Mouse (Mus musculus) heart, embryonic 11.5 days (tissue): ENCODE data around the gene Slc5a5. TPM values are rescaled to one million over a fixed set of nuclear protein-coding genes. Genes with fewer than 3 reads are reported as not detected.

Source experiments
- ATAC-seq: fragments of 200-750 bp; cut with Nextera tagmentation; replicated peaks from 2 replicates; pipeline ENCODE4 v1.8.0; 2017; ENCODE audit warnings: moderate library complexity; ENCODE audit not compliant: insufficient number of reproducible peaks, low FRiP score, low TSS enrichment
- H3K27ac ChIP-seq: fragments of 300-500 bp; sonication (generic); 2 replicates; pipeline ENCODE4 v1.5.1; 2014; ENCODE audit warnings: mild to moderate bottlenecking, low read depth, low read length
- H3K27me3 ChIP-seq: fragments of 300-500 bp; sonication (generic); 2 replicates; pipeline ENCODE4 v1.6.1; 2014; ENCODE audit warnings: mild to moderate bottlenecking, low read length, mixed read lengths; ENCODE audit not compliant: control insufficient read depth, insufficient read depth
- H3K36me3 ChIP-seq: fragments of 300-500 bp; sonication (generic); 2 replicates; pipeline ENCODE4 v1.6.1; 2014; ENCODE audit warnings: mild to moderate bottlenecking, low read length, moderate library complexity, mixed read lengths; ENCODE audit not compliant: control insufficient read depth, insufficient read depth
- H3K4me1 ChIP-seq: fragments of 300-500 bp; sonication (generic); 2 replicates; pipeline ENCODE4 v1.6.1; 2014; ENCODE audit warnings: low read length; ENCODE audit not compliant: control insufficient read depth, insufficient read depth
- H3K4me2 ChIP-seq: fragments of 300-500 bp; sonication (generic); 2 replicates; pipeline ENCODE4 v1.6.1; 2014; ENCODE audit warnings: mild to moderate bottlenecking, moderate library complexity
- H3K4me3 ChIP-seq: fragments of 300-500 bp; sonication (generic); 2 replicates; pipeline ENCODE4 v1.5.1; 2014; ENCODE audit warnings: low read depth, low read length
- H3K9ac ChIP-seq: fragments of 300-500 bp; sonication (generic); 2 replicates; pipeline ENCODE4 v1.6.1; 2014; ENCODE audit warnings: mild to moderate bottlenecking, low read depth, low read length, moderate library complexity
- H3K9me3 ChIP-seq: fragments of 300-500 bp; sonication (generic); replicated peaks from 2 replicates; pipeline ENCODE4 v1.6.1; 2016; ENCODE audit warnings: low read length; ENCODE audit not compliant: control insufficient read depth
- WGBS: fragments of 180-500 bp; shearing (Covaris S2); extraction: QIAGEN DNeasy Blood & Tissue Kit; methylation state at CpG from one replicate; pipeline ENCODE4 v1.1.7; 2014; ENCODE audit not compliant: insufficient replicate concordance; 5-methylcytosine and 5-hydroxymethylcytosine counted together
- polyA plus RNA-seq: library from polyadenylated mRNA; unstranded; fragments of >200 nt; fragmentation: Nextera tagmentation; extraction: Ambion mirVana; gene quantifications from 2 replicates; pipeline ENCODE4 v1.2.1, GENCODE M21; 2014

Slc5a5 gene
- polyA plus RNA-seq, 1 experiment from 2014 or later = 0.06 TPM

GRCm38 (mm10) chr8:70863956-70864711 is 28.4 kb downstream of the Slc5a5 start:
- no peak for ATAC-seq
- Histone ChIP-seq H3K4me2 (peak overlapping the region; percentile 88), H3K9me3 (no peaks in the 10 kb centered on the region), H3K27ac (no peak overlapping the region), H3K27me3 (peaks cover 34% of the 10 kb centered on the region), H3K4me3 (peak overlapping the region; percentile 61), H3K36me3 (no peaks in the 10 kb centered on the region), H3K9ac (peak overlapping the region; percentile 72), H3K4me1 (peaks cover 39% of the 10 kb centered on the region)
- 2% methylated on average over 46 of the region's 46 CpGs for WGBS

- no peak for ATAC-seq
- H3K4me1 ChIP-seq = peaks cover 31% of the 10 kb centered on the region
- no peaks in the 10 kb centered on the region for H3K36me3 ChIP-seq
- H3K9ac ChIP-seq = peak within 1 kb of the TSS; percentile 72
- peak within 1 kb of the TSS; percentile 61 for H3K4me3 ChIP-seq
- WGBS = under 1% methylated on average over 54 of the region's 55 CpGs
- no peaks in the 10 kb centered on the region for H3K9me3 ChIP-seq
- peak within 1 kb of the TSS; percentile 88 for H3K4me2 ChIP-seq
- H3K27ac ChIP-seq = peak within 1 kb of the TSS; percentile 29; the same call in 1 of the 2 replicates
- peaks cover 34% of the 10 kb centered on the region for H3K27me3 ChIP-seq
Measured at GRCm38 (mm10) chr8:70862824-70863641, 29.5 kb downstream of the Slc5a5 start, which contains the start of gene Kcnn1. Kcnn1 (minus strand) TSS chr8:70863258.

DNA sequence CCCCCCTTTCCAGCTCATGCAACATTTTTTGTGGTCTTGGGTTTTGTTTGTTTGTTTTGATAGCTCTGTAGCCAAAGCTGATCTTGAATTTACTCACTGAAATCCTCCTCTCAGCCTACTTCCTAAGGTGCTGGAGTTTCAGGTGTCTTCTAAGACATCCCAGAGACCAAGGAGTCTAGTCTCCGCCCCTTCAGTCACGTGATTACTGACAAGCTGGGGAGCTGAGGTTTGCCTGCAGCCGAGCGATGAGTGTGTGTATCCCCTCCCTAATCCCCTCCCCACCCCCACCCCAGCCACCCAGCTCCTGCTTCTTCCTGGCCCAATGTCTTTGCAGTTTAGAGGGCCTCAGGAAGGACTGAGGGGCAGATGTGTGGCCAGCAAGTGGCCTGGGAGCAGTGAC is 35.0 kb downstream of the Slc5a5 start:
- Histone ChIP-seq H3K4me1 (no peaks in the 10 kb centered on the region), H3K4me3 (no peak overlapping the region), H3K9me3 (no peaks in the 10 kb centered on the region), H3K4me2 (no peak overlapping the region), H3K36me3 (no peaks in the 10 kb centered on the region), H3K27me3 (peaks cover 33% of the 10 kb centered on the region), H3K9ac (no peak overlapping the region), H3K27ac (no peak overlapping the region)
- 13% methylated on average over 4 of the region's 4 CpGs for WGBS
- ATAC-seq = no peak

DNA sequence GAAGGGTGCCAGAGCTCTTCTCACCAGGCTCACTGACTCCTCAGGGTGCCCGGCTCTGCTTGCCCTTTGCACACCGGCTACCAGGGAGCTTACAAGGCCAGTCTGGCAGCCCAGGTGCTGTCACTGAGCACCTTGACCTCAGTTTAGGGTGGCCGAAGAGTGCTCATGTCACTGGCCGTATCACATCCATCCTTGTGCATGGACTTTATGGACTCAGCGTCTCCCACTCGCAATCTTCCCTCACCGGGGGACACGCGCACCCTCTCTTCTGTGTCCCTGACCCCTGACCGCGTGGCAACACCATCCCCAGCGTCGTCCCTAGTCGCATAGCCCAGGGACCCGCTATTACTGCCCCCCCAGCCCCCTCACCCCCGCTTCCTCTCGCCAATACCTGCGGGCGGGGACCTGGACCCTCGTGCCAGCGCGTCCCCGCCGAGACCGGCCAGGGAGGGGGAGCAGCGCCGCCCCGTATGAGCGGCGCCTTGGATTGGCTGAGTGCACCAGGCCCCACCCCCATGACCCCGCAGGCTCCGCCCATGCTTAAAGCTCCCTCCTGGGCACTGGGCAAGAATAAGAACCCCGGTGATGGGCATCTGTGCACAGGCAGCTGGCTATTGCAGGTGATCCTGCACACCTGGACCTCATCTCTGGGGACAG is 35.9 kb downstream of the Slc5a5 start:
- H3K9ac ChIP-seq = peak overlapping the region; percentile 62
- H3K36me3 ChIP-seq = no peaks in the 10 kb centered on the region
- ATAC-seq = peak; percentile 72
- H3K27ac ChIP-seq = no peak overlapping the region
- H3K4me3 ChIP-seq = peak overlapping the region; percentile 45
- H3K4me1 ChIP-seq = no peaks in the 10 kb centered on the region
- peak overlapping the region; percentile 83 for H3K4me2 ChIP-seq
- 10% methylated on average over 33 of the region's 33 CpGs for WGBS
- peaks cover 28% of the 10 kb centered on the region for H3K27me3 ChIP-seq
- no peaks in the 10 kb centered on the region for H3K9me3 ChIP-seq

GRCm38 (mm10) chr8:70856028-70856427 is 36.5 kb downstream of the Slc5a5 start:
- H3K9me3 ChIP-seq = no peaks in the 10 kb centered on the region
- H3K4me2 ChIP-seq = no peak overlapping the region
- H3K4me3 ChIP-seq = no peak overlapping the region
- H3K4me1 ChIP-seq = no peaks in the 10 kb centered on the region
- WGBS = 62% methylated on average over 5 of the region's 5 CpGs
- H3K36me3 ChIP-seq = no peaks in the 10 kb centered on the region
- H3K27ac ChIP-seq = no peak overlapping the region
- no peak for ATAC-seq
- no peak overlapping the region for H3K9ac ChIP-seq
- H3K27me3 ChIP-seq = peaks cover 23% of the 10 kb centered on the region

DNA sequence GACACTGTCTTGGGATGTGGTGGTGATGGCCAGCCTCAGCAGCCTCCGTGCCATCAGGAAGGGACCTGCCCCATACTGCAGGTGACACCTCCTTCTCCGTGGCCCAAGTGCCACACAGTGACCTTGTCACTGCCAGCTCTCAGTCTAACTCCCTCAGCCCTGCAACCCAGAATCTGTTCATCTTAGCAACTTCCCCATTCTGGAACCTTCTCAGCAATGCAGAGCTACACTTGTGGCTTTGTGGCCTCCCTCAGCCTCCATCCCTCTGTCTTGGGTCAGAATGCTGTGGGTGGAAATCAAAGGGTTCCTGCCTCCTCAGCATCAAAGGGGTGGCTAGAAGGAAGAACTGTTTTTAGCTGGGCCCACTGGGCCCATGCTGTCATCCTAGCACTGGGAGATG is 38.7 kb downstream of the Slc5a5 start:
- no peaks in the 10 kb centered on the region for H3K4me1 ChIP-seq
- ATAC-seq = no peak
- peaks cover 27% of the 10 kb centered on the region for H3K27me3 ChIP-seq
- no peak overlapping the region for H3K9ac ChIP-seq
- WGBS = 73% methylated on average over 2 of the region's 2 CpGs
- H3K9me3 ChIP-seq = no peaks in the 10 kb centered on the region
- no peaks in the 10 kb centered on the region for H3K36me3 ChIP-seq
- H3K27ac ChIP-seq = no peak overlapping the region
- no peak overlapping the region for H3K4me3 ChIP-seq
- no peak overlapping the region for H3K4me2 ChIP-seq

GRCm38 (mm10) chr8:70852595-70853231 is 39.8 kb downstream of the Slc5a5 start:
- no peaks in the 10 kb centered on the region for H3K4me1 ChIP-seq
- H3K27me3 ChIP-seq = peaks cover 31% of the 10 kb centered on the region
- no peaks in the 10 kb centered on the region for H3K9me3 ChIP-seq
- H3K36me3 ChIP-seq = no peaks in the 10 kb centered on the region
- H3K9ac ChIP-seq = no peak overlapping the region
- no peak overlapping the region for H3K4me3 ChIP-seq
- 84% methylated on average over 41 of the region's 41 CpGs for WGBS
- ATAC-seq = no peak
- no peak overlapping the region for H3K4me2 ChIP-seq
- H3K27ac ChIP-seq = no peak overlapping the region

DNA sequence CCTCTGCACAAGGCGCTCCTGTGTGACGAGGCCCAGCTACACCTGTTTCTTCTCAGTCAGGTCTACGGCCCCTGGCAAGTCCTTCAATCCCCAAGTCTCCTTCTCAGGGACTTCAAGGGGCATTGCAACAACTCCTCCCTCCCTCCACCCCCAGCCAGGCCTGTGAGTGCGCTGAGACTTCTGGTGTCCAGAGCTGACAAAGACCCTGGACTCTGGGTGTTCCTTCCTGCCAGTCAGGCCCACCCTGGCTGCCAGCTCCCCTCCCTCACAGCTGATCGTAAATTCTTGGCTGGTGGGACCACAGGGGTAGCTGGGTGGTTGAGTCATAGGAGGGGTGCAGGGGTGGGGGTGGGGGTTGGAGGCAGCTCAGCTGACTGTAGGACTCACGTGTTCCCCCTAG is 40.7 kb downstream of the Slc5a5 start:
- H3K4me2 ChIP-seq = no peak overlapping the region
- ATAC-seq = no peak
- H3K36me3 ChIP-seq = no peaks in the 10 kb centered on the region
- no peak overlapping the region for H3K4me3 ChIP-seq
- no peak overlapping the region for H3K9ac ChIP-seq
- H3K9me3 ChIP-seq = no peaks in the 10 kb centered on the region
- H3K27ac ChIP-seq = no peak overlapping the region
- H3K4me1 ChIP-seq = no peaks in the 10 kb centered on the region
- 45% methylated on average over 6 of the region's 6 CpGs for WGBS
- H3K27me3 ChIP-seq = peaks cover 33% of the 10 kb centered on the region
